Mouse (Mus musculus): Measurements from ENCODE around the gene Muc1.

The Muc1 gene

DNA sequence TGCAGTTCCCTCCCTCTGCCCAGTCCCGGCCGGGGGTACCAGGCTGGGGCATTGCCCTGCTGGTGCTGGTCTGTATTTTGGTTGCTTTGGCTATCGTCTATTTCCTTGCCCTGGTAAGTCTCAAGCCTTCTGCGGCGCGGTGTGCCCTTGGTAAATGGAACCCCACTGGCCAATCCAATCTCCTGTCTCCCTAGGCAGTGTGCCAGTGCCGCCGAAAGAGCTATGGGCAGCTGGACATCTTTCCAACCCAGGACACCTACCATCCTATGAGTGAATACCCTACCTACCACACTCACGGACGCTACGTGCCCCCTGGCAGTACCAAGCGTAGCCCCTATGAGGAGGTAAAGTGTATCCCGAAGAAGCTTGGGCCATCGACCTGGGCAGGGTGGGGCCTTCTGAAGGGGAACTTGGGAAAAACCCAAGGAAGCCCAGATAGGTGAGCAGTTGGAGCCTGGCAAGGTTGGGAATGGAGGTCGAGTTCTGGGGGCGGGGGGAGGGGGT lies 3.0 kb downstream of the Muc1 start:
- in situ Hi-C loops (cut with MboI; ENCODE audit: low sequenced_read_pairs) = no loop called here

- in situ Hi-C loops (cut with MboI; ENCODE audit: low sequenced_read_pairs) = no loop called here
Measured at GRCm38 (mm10) chr3:89232614-89233013, 3.8 kb downstream of the Muc1 start.

GRCm38 (mm10) chr3:89233562-89234110 lies 4.8 kb downstream of the Muc1 start:
- in situ Hi-C loops (cut with MboI; ENCODE audit: low sequenced_read_pairs) = no loop called here

DNA sequence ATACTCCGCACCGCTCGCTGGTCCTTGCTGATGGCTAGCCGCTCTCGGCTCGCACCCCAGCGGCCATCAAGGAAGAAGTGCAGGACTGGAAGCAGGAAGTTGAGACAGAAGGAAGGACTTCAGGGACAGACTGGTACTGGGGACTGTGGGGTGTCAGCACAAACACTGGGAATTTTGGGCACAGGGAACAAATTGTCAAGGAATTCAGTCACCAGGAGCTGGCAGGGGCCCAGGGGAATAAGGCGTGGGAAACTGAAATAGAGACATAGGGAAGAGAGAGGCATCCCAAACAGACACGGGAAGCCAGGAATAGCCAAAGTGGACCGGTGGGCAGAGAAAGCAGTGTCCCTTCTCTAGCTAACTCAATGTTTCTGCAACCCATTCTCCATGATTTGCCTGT lies 7.7 kb downstream of the Muc1 start:
- in situ Hi-C loops (cut with MboI; ENCODE audit: low sequenced_read_pairs) = no loop called here

DNA sequence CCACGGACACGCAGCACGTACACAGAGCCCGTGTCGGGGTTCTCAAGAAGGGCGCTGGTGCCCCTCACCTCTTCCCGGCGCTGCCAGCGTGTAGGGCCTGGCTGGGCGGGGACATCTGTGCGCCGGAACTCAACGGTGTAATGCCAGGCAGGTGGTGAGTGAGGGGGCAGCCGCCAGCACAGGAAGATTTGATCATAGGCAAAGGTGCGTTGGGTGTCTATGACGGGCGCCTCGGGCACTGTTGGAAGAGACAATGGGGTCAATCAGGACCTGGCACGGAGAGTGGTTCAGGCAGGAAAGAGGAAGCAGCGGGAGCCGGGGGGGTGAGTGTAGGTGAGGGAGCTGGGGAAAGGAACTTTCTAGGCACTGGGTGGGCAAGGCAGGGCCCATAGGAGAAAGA lies 8.8 kb downstream of the Muc1 start:
- in situ Hi-C loops (cut with MboI; ENCODE audit: low sequenced_read_pairs) = no loop called here

DNA sequence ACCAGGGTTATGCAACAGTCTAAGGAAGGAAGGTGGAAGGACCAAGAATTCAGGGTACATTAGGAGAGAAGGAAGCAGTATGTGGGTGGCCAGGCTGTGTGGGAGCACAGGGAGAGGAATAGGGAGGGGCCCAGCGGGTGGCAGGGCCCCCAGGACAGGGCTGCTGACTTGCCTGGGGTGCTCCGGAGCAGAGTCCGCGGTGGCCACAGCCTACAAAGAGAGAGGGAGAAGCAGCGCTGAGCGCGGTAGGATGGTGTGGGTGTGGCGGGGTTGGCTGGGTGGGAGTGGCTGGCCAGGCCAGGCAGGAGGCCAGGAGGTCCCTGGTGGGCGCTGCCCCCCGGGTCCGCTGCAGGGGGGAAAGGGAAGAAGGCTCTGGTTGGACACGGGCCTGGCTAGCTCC lies 9.6 kb downstream of the Muc1 start:
- in situ Hi-C loops (cut with MboI; ENCODE audit: low sequenced_read_pairs) = no loop called here

GRCm38 (mm10) chr3:89242331-89242895 lies 13.6 kb downstream of the Muc1 start:
- in situ Hi-C loops (cut with MboI; ENCODE audit: low sequenced_read_pairs) = no loop called here

- in situ Hi-C loops (cut with MboI; ENCODE audit: low sequenced_read_pairs) = no loop called here
Measured at GRCm38 (mm10) chr3:89243609-89244008, 14.8 kb downstream of the Muc1 start.

GRCm38 (mm10) chr3:89244158-89244981 lies 15.5 kb downstream of the Muc1 start:
- in situ Hi-C loops (cut with MboI; ENCODE audit: low sequenced_read_pairs) = no loop called here

DNA sequence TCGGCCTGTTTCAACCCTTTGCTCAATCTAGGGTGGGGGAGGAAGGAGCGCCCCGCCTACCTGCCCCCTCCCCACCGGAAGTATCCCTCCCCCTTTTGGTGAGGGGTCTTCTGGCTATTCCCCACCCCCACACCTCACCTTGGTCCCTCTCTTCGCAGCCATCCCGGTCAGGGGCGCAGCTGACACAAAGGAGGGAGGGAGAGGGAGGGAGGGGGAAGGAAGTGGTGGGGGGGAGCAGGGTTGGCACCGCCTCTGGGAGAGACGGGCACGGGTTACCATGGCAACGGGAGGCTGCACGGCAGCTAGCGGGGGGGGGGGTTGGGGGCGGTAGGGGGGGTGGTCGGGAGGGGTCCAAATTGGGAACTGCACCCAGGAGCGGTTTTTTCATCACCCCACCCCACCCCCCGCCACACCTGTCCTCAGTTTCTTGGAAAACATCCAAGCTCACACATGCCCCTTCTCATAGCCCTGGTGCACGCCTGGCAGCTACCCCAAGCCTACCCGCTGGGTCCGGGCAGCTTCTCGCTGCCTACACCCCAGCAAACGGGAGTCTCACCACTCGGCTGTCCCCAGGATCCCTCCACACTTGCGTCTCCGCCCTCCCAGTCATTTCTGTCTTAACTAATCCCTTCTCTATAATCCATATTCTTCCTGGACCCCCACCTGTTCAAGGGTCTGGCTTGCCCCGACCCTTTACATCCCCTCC lies 16.3 kb downstream of the Muc1 start:
- in situ Hi-C loops (cut with MboI; ENCODE audit: low sequenced_read_pairs) = loop anchor here (5.0 kb wide), 1 partner anchor 37 kb away; the partner anchor contains the start of gene Efna1

DNA sequence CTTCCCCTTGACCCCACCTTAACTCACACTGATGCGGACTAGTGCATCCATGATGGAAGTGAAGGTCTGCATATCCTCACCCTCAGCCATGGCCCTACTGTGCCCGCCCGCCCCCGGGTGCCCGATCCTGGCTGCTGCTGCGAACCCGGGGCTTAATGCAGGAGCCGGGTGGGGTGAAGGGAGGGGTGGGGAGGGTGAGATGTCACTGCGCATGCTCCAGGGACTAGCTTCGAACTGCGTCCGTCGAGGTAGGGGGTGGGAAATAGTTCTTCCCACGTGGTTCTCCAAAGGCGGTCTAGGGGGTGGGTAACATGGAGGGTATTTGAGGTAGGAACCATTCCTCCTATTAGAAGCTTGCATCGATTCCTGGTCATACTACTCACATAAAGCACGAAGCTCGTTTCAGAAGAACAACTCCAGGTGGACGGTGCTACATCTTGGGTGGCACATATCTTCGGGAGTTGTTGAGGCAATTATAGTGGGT lies 16.9 kb downstream of the Muc1 start, which contains the start of gene Krtcap2:
Gene Krtcap2, plus strand, starts transcription at position 279 of the 484 bp plus-strand sequence.
- in situ Hi-C loops (cut with MboI; ENCODE audit: low sequenced_read_pairs) = loop anchor here (5.0 kb wide), 1 partner anchor 37 kb away; the partner anchor contains the start of gene Efna1

DNA sequence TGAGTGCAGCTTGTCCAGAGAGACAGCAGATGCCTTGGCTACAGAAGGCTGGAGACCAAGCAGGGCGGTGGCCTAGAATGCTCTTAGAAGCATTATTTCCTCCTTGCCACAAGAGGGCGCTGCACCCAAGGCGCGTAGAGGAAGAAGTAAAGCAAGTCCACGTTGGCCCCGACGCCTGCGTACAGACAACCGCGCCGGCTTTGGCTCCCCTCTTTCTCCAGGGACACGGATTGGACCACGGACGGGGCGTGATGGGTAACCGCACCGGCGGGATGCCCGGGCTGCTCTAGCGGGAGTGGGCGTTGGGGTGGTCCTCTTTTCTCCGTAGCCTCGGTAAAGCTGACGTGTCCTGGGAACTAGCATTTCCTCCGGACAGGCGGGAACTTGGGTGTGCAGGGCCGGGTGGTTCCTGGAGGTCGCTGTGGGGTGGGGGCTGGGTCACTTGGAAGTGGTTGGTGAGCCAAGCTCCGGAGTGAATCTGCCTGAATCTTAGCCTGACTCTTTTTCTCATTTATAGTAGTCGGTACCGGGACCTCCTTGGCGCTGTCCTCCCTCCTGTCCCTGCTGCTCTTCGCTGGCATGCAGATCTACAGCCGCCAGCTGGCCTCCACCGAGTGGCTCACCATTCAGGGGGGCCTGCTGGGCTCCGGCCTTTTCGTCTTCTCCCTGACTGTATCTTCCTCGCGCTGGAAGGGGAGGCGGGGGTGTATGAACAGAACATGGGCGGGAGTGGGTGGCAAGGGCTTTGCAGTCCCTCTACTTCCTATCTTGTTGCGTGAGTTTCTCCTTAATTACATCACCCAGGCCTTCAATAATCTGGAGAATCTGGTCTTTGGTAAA lies 17.6 kb downstream of the Muc1 start, which contains the start of gene Trim46:
Gene Trim46, minus strand, starts transcription at position 49 of the 840 bp plus-strand sequence.
- in situ Hi-C loops (cut with MboI; ENCODE audit: low sequenced_read_pairs) = loop anchor here (5.0 kb wide), 1 partner anchor 36 kb away; the partner anchor contains the start of gene Efna1

DNA sequence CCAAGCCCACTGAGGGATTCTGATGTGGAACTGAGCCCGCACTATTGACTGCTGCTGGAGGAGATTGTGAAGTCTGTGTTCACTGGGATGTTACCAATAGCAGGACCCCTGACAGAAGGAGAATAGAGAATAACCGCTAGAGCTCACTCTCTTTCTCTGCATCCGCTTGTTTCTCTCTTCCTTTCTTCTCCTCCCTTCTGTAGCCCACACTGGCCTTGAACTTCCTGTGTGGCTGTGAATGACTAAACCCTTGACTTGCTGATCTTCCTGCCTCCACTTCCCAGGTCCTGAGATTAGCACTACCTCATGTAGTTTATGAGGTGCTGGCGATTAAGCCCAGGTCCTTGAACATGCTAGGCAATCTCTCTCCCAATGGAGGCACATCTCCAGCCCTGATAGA lies 18.6 kb downstream of the Muc1 start:
- in situ Hi-C loops (cut with MboI; ENCODE audit: low sequenced_read_pairs) = loop anchor here (5.0 kb wide), 1 partner anchor 35 kb away; the partner anchor contains the start of gene Efna1

GRCm38 (mm10) chr3:89250435-89251040 lies 21.7 kb downstream of the Muc1 start:
- in situ Hi-C loops (cut with MboI; ENCODE audit: low sequenced_read_pairs) = no loop called here

DNA sequence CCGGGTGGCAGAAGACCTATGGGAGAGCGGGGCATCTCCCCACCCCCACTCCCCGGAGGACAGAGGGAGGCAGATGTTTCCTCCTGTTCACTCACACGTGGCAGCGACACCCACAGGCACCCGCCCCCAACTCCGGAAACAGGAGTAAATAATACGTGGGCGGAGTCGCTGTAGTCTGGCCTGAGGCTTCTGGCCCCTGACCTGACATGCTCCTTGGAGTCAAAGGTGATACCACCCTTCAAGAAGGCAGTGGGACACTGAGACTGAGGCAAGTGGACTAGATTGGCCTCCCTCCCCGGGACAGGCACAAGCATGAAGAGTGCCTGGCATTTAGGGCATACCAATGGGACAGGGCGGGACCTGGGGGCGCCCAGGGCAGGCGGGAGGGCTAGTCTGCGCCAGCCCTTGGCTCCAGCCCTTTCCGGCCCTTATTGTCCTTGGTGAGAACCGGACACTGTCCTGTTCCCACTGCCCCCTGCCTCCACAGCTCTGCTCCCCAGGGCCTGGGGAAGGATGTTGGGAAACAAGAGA lies 22.6 kb downstream of the Muc1 start:
- in situ Hi-C loops (cut with MboI; ENCODE audit: low sequenced_read_pairs) = no loop called here

- in situ Hi-C loops (cut with MboI; ENCODE audit: low sequenced_read_pairs) = no loop called here
Measured at GRCm38 (mm10) chr3:89254994-89255393, 26.1 kb downstream of the Muc1 start.

DNA sequence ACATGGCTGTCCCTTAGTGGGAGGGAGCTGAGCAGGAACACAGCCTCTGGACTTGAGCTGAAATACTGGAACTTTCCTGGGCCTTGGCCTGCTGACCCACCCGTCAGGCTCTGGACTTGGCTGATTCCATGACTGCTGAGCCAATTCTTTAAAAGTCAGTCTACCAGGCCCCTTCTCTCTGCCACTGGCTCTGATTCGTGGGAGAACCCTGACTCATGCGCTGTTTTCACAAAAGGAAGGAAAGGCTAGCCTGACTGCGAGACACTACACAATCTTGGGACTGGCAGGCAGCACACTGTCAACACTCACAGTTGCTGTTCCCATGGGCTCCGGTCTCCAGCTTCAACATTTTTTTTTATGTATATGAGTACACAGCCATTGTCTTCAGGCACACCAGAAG lies 27.3 kb downstream of the Muc1 start:
- in situ Hi-C loops (cut with MboI; ENCODE audit: low sequenced_read_pairs) = no loop called here

- in situ Hi-C loops (cut with MboI; ENCODE audit: low sequenced_read_pairs) = no loop called here
Measured at GRCm38 (mm10) chr3:89259076-89259475, 30.2 kb downstream of the Muc1 start, which contains the start of gene Dpm3. Gene Dpm3 (plus strand): TSS chr3:89259358.

GRCm38 (mm10) chr3:89260211-89260610 lies 31.4 kb downstream of the Muc1 start:
- in situ Hi-C loops (cut with MboI; ENCODE audit: low sequenced_read_pairs) = no loop called here

Measured in CH12F3 (cell line).